Mouse (Mus musculus) spleen, adult 12 weeks (tissue): Measurements from ENCODE around the gene Trim25.
"Not testable (repeated sequence)": the region's sequence is repeated elsewhere in the genome, so short reads cannot be mapped to it uniquely, and the experiment has no call there.

Source experiments
- DNase-seq: peaks from one replicate; pipeline ENCODE4 v3.0.0; 2022; ENCODE audit warnings: low spot score

The Trim25 gene

GRCm38 (mm10) chr11:88994492-88994891 lies 4.7 kb upstream of the Trim25 start:
- DNase-seq, result no peak

DNA sequence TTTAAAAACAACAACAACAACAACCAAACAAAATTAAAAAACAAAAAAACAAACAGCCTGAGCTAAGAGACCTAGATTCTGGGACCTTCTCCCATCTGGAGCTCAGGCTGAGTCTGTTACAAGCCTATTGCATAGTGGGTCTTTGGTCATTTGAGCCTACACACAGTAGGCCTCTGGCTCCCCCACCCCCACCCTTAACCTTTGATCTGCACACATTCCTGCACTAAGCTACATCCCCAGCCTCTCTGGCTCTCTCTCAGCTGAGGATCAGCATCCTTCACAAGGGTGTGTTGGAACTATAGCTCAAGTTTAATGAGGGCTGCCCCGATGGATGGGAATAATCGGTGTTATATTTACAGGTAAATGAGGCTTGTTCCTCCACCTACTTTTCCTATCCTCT lies 3.6 kb upstream of the Trim25 start:
- DNase-seq, result no peak

DNA sequence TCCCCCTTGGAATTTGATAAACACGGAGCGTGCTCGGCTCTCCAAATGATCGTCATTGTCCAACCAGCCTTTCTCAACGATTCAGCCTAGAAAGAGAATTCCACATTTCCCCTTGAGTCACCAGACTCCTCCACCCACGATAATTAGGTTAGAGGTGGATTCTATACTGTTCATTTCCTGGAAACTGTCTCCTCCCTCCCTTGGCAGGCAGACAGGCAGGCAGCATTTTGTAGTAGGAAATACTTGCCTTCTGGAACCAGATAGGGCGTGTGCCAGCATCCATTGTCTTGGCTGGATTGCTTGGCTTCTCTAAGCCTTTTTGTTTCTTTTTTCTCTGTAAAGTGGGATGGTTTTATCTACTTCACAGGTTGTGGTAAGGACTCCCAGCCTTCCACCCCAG lies 2.7 kb upstream of the Trim25 start:
- no peak for DNase-seq

DNA sequence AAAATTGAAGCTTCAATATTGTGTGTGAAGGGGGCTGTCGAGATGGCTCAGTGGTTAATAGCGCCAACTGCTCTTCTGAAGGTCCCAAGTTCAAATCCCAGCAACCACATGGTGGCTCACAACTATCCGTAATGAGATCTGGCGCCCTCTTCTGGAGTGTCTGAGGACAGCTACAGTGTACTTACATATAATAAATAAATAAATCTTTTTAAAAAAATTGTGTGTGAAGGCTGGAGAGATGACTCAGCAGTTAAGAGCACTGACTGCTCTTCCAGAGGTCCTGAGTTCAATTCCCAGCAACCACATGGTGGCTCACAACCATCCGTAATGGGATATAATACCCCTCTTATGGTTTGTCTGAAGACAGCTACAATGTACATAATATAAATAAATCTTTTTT lies 1.8 kb upstream of the Trim25 start:
- not testable (repeated sequence) for DNase-seq

GRCm38 (mm10) chr11:88998406-88998805 lies 770 bp upstream of the Trim25 start:
- DNase-seq, result no peak

GRCm38 (mm10) chr11:88999723-89000526 lies 749 bp downstream of the Trim25 start:
- DNase-seq, result peak; percentile 31

DNA sequence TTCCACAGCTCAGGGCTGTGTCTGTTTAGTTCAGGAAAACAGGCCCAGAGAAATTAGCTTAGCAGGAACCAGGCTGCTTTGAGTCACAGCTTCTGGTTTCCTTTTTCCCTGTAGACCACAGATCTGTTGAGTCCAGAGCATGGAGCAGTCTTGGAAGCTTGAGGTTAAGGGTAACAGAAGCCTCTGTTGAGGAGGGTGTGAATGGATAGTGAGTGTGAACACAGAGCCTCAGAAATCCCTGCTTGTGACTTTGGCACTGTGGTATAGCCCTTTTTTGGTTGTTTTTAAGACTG lies 1.3 kb downstream of the Trim25 start:
- no peak for DNase-seq

GRCm38 (mm10) chr11:89001569-89001968 lies 2.4 kb downstream of the Trim25 start:
- DNase-seq, result no peak

DNA sequence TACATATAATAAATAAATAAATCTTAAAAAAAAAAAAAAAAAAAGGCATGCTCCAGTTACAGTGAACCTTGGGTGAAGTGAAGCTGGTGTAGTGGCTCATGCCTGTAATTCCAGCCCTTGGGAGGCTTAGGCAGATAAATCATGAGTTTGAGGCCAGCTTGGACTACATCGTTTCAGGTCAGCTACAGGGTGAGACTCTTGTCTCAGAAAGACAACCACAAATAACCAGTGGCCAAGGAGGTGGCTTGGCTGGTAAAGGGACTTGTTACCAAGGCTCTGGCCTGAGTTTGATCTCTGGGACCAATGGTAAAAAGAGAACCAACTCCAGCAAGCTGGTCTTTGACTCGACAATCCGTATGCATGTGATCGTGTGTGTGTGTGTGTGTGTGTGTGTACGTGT lies 2.9 kb downstream of the Trim25 start:
- DNase-seq, result no peak

DNA sequence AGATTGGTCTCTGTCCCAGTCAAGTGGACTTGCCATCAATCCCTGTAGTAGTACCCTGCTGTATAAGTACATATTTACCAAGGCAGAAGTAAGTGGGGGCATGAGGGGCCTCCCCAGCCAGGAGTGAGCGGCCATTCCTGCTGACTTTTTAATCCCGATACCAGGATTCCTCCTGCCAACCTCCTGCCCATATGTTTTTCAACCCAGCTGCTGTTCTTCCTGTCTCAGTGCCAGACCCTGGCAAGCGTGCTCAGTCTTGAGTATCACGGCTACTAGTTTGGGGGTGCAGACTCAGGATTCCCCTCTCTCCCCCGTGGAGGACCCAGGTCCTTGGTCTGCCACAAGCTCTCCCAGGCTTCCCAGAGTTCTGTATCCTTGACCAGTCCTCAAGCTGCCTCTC lies 3.4 kb downstream of the Trim25 start:
- no peak for DNase-seq

GRCm38 (mm10) chr11:89003078-89003477 lies 3.9 kb downstream of the Trim25 start:
- DNase-seq, result no peak

GRCm38 (mm10) chr11:89003726-89004125 lies 4.5 kb downstream of the Trim25 start:
- no peak for DNase-seq

DNA sequence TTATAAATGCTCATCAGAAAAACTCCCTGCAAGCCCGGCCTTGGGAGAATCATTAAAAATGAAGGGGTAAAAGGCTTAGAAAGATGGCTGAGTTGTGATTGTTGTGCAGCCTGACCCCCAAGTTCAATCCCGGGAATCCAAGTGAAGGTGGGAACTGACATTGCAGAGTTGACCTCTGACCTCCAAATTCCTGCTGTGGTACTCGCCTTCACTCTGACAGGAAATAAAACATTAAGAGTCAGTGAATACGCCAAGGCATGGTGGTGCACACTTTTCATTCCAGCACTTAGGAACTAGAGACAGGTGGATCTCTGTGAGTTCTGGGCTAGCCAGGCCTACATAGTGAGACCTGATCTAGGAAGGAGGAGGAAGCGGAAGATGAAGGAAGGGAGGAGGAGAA lies 6.3 kb downstream of the Trim25 start:
- no peak for DNase-seq

- DNase-seq, result no peak
These were observed 7.2 kb downstream of the Trim25 start for GRCm38 (mm10) chr11:89006404-89006803.

- no peak for DNase-seq
These were observed 8.4 kb downstream of the Trim25 start for GRCm38 (mm10) chr11:89007582-89007981.

DNA sequence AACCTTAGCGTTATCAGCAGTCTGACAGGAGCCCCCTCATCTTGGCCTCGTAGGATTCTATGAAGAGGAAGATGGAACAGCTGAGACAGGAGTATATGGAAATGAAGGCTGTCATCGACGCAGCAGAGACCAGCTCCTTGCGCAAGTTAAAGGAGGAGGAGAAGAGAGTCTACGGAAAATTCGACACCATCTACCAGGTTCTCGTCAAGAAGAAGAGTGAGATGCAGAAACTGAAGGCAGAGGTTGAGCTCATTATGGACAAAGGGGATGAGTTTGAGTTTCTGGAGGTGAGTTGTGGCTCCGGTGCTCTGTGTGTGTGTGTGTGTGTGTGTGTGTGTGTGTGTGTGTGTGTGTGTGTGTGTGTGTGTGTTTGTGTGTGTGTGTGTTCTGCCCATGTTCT lies 9.9 kb downstream of the Trim25 start:
- no peak for DNase-seq

DNA sequence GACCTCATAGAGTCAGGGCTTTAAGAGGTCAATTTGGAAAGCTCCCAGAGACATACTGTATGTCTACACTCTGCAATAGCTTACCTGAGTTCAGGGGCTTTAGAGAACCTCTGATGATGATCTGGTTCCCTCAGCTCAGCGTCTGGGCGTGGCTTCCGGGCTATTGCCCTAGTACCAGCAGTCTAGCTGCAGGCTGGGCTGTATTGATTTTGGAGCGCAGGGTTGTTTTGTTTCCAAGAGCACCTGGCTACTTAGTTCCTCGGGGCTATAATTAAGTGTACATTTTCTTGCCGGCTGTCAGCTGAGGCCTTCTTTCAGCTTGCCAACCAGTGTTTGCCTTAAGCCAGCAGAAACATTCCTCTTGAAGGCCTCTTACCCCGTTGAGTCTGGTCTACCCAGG lies 10.3 kb downstream of the Trim25 start:
- DNase-seq, result no peak

GRCm38 (mm10) chr11:89012241-89012640 lies 13.1 kb downstream of the Trim25 start:
- no peak for DNase-seq

DNA sequence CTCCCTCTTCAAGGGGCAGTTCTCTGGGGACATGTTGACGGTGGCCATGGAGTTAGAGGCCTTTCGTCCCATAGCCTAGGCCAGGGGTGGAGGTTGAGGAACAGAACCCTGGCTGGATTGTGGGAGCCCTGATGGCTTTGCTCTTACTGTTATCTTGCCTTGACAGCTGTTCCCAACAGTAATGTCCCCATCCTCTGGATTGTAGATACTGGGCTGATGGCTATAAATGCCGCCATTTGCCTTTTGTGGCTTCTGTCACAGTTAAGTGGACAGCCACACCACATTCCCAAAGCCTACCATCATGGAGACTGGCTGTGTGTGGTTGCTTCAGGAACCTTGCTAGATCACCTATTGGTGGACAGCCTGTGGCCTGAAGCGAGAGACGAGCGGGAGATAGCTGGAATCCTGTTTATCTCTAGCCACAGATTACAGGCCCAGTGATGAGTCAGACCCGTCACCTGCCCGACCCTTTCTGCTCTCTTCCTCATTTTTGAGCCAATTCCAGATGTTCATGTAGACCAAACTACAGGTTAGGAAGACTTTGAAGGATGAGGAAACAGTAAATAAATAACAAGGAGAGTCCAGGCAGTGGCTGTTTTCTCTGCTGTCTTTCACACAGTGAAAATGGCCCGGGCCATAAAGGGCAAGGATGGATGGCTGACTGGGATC lies 18.5 kb downstream of the Trim25 start:
- DNase-seq, result peak; percentile 27

DNA sequence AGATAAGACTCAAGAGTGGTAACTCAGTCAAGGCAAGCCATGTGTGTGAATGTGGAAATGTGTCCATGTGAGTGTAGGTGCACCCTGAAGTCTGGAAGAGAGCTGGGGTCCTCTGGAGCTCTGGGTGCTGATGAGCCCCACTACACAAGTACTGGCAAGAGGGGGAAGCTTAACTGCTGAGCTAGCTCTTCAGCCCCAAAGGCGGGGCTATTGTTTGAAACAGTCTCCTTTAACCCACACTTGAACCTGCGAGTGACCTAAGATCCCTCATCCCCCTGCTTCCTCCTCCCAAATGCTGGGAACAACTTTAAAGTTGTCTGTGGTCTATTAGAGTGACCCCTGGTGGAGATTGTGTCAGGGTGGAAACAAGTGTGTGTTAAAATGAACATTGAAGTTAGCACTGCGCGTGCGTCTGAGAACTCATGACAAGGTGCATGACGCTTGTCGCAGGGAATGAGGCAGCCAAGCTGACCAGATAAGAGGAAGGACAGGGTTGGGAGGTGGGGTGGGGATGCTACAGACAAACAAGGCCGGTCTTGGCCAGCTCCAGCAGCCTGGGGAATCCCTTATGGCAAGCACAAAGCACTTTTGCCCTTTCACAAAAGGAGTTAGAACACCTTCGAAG lies 21.6 kb downstream of the Trim25 start:
- no peak for DNase-seq

DNA sequence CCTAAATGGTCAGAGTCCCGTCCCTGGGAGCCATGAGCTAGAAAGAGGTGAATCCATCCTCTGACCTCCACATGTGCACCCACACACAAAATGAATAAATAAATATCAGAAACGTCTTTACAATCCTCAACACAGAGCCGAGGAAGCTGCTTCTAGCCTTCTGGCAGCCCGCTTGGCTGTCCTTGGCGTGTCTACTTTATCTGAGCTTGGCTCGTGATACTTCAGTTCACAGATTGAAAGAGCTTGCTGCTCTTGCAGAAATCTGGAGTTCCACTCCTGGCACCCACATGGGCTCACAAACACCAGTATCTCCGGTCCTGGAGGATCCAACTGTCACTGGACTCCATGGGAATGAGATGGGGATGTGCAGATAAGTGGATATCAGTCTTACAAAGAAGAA lies 22.5 kb downstream of the Trim25 start:
- DNase-seq, result no peak

- no peak for DNase-seq
These were observed 23.1 kb downstream of the Trim25 start for GRCm38 (mm10) chr11:89022120-89022731.

GRCm38 (mm10) chr11:89023477-89023876 lies 24.3 kb downstream of the Trim25 start:
- DNase-seq, result no peak
